Mouse (Mus musculus) heart, embryonic 16.5 days (tissue): ENCODE measurements around the gene Mest. TPM values are rescaled to one million over a fixed set of nuclear protein-coding genes. Genes with fewer than 3 reads are reported as not detected.
A peak's percentile ranks its signal among the peaks of the same experiment; 100 is the strongest.

ENCODE experiments used
- ATAC-seq: fragments of 200-750 bp; cut with Nextera tagmentation; replicated peaks from 2 replicates; pipeline ENCODE4 v1.8.0; 2017; ENCODE audit warnings: moderate number of reproducible peaks; ENCODE audit not compliant: insufficient read depth, low FRiP score; ENCODE audit errors: extremely low read depth
- H3K27ac ChIP-seq: fragments of 300-500 bp; sonication (generic); 2 replicates; pipeline ENCODE4 v1.5.1; 2014; ENCODE audit warnings: mild to moderate bottlenecking, low read length, control low read depth, moderate library complexity
- H3K27me3 ChIP-seq: fragments of 300-500 bp; sonication (generic); 2 replicates; pipeline ENCODE4 v1.6.1; 2014; ENCODE audit warnings: low read length, mixed read lengths; ENCODE audit not compliant: control insufficient read depth, insufficient read depth
- H3K36me3 ChIP-seq: fragments of 300-500 bp; sonication (generic); 2 replicates; pipeline ENCODE4 v1.6.1; 2014; ENCODE audit not compliant: control insufficient read depth, insufficient read depth
- H3K4me1 ChIP-seq: fragments of 300-500 bp; sonication (generic); 2 replicates; pipeline ENCODE4 v1.6.1; 2014; ENCODE audit warnings: low read length, mixed read lengths; ENCODE audit not compliant: control insufficient read depth, insufficient read depth
- H3K4me2 ChIP-seq: fragments of 300-500 bp; sonication (generic); 2 replicates; pipeline ENCODE4 v1.6.1; 2014; ENCODE audit warnings: low read depth, mild to moderate bottlenecking, control low read depth, low read length
- H3K4me3 ChIP-seq: fragments of 300-500 bp; sonication (generic); 2 replicates; pipeline ENCODE4 v1.5.1; 2014; ENCODE audit warnings: mild to moderate bottlenecking, control low read depth, low read length
- H3K9ac ChIP-seq: fragments of 300-500 bp; sonication (generic); 2 replicates; pipeline ENCODE4 v1.6.1; 2014; ENCODE audit warnings: low read length, control low read depth
- H3K9me3 ChIP-seq: fragments of 300-500 bp; sonication (generic); replicated peaks from 2 replicates; pipeline ENCODE4 v1.6.1; 2016; ENCODE audit warnings: low read length; ENCODE audit not compliant: control insufficient read depth
- WGBS: fragments of 180-500 bp; shearing (Covaris S2); extraction: QIAGEN DNeasy Blood & Tissue Kit; methylation state at CpG from one replicate; pipeline ENCODE4 v1.1.7; 2014; 5-methylcytosine and 5-hydroxymethylcytosine counted together
- polyA plus RNA-seq: library from polyadenylated mRNA; unstranded; fragments of >200 nt; fragmentation: Nextera tagmentation; extraction: Ambion mirVana; gene quantifications from 2 replicates; pipeline ENCODE4 v1.2.1, GENCODE M21; 2015

Gene Mest
- polyA plus RNA-seq, 1 experiment from 2014 or later: 1,886 TPM

DNA sequence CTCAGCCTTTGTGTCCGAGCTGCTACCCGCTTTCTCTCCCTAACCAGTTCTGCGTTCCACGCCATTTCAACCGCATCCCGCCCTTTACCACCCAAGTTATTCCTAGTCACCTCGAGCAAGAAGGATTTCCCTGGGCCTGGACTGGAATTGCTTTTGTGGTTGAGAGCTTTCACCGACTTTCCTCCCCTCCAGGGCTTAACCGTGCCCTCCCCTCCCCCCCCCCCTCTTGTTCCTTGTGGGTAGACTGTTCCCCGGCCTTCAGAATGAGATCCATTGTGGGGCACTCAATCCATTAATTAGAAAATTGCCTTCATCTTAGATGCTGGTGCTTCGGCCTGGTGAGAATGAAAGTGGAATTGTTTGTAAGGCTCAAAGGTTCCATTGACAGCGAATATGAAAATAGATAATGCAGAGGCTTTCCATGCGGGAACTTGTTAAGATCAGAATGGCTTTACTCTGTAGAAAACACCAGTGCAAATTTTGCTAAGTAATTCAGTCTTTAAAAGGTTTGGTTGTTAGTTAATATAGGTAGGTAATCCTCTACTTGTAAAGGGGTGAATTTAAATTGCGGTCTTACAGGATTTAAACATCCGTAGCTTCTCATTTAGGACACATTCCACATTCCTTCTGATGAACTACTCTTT lies 12.5 kb downstream of the Mest start:
- peak overlapping the region; percentile 57 for H3K9ac ChIP-seq
- peaks cover 47% of the 10 kb centered on the region for H3K9me3 ChIP-seq
- H3K36me3 ChIP-seq: peaks cover 5% of the 10 kb centered on the region
- WGBS: 43% methylated on average over 15 of the region's 15 CpGs
- peak overlapping the region; percentile 35 for H3K4me3 ChIP-seq
- no peak for ATAC-seq
- H3K4me1 ChIP-seq: no peaks in the 10 kb centered on the region; the same call in 1 of the 2 replicates
- H3K27me3 ChIP-seq: no peaks in the 10 kb centered on the region
- peak overlapping the region; percentile 86 for H3K27ac ChIP-seq
- H3K4me2 ChIP-seq: peak overlapping the region; percentile 60

DNA sequence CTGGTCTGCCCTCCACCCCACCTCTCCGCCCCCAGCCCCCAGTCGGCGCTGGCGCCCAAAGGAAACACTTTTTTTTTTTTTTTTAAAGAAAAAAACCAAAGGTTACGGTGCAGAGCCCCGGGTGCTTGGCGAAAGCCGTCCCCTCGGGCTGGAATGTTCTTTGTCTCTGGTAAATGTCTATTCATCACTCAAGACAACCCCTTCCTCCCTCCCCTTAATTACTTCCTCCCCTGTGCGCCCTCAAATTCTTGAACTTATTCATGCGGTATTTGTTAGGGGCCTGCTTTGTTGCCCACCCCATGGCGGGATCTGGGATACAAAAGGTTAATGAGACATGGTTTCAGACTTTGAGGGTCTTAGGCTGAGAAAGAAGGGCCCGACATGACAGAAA lies 13.0 kb downstream of the Mest start:
- Histone ChIP-seq H3K9me3 (peaks cover 47% of the 10 kb centered on the region), H3K4me1 (no peaks in the 10 kb centered on the region; the same call in 1 of the 2 replicates), H3K27ac (peak overlapping the region; percentile 86), H3K9ac (peak overlapping the region; percentile 27; the same call in 1 of the 2 replicates), H3K36me3 (peaks cover 5% of the 10 kb centered on the region), H3K4me2 (peak overlapping the region; percentile 60), H3K27me3 (no peaks in the 10 kb centered on the region), H3K4me3 (peak overlapping the region; percentile 25)
- 58% methylated on average over 13 of the region's 13 CpGs for WGBS
- no peak for ATAC-seq

DNA sequence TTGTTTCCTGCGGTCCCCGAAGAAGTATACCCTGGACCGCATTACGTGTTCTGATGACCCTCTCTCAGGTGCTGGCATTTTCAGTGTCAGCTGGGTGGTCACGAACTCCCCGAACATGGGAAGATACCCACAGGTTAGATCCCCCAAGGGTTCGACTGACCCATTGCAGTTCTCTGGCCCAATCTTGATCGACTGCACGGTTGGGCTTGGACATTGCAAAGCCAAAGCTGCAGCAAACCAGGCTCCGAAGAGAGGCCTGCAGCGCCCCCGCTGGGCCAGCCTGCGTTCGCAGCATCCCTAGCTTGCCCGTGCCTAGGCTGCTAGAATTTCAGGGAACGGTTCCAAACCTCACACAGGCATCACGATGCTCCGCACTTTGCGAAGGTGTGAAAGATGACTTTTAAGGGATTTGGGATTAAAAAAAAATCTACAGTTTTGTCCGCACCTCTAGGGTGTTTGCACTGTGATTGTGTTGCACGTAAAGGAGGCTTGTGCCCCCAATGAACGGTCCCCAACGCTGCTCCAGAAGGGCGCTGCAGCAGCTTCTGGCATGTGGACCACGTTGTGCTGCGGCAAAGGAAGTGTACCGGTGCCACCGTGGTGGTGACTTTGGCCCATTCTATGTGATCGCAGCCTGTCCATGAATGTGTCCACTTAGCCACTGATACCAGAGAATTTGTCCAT lies 13.7 kb downstream of the Mest start:
- Histone ChIP-seq H3K9ac (peak overlapping the region; percentile 68), H3K4me1 (no peaks in the 10 kb centered on the region; the same call in 1 of the 2 replicates), H3K9me3 (peaks cover 47% of the 10 kb centered on the region), H3K36me3 (peaks cover 8% of the 10 kb centered on the region), H3K4me3 (peak overlapping the region; percentile 56), H3K27me3 (no peaks in the 10 kb centered on the region), H3K4me2 (peak overlapping the region; percentile 69), H3K27ac (peak overlapping the region; percentile 86)
- ATAC-seq: peak; percentile 77
- 50% methylated on average over 29 of the region's 29 CpGs for WGBS

DNA sequence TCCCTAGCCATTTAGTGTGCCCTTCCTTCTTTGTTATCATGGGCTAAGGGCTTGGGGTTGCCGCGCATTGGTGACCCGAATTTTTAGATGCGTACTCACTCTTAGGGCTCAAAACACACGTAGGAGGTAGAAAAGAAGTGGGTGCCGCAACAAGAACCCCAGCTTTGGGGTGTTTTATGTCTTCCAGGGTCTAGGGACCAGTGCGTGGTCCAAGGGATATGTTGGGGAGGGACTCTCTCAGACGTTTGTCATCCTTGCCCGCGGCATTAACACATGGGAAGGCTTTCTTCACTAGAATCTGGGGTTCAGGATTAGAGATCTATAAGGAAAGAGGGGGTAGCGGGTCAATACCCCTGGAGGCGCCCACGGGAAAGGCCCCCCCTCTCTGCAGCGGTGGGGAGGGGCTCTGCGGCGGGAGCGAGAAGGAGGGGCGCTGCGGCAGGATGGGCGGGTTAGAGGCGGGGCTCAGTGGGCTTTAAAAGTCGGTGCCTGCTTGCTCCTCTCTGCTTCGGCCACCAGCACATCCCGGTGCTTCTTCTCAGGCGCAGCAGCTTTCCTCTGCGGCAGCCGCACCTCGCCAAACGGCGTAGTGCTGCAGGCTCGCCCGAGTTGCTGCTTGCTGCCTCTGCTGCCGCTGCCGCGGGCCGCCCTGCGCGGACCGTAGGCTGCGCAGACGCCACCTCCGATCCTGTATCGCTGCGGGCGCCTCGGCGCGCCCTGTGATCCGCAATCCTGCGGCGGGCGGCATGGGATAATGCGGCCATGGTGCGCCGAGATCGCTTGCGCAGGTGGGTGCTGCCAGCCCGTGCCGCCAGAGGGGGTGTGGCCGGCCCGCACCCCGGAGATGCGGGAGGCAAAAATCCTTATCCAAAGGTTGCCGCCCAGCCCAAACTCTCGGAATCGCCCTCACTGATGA lies 14.5 kb downstream of the Mest start:
- Histone ChIP-seq H3K4me2 (peak overlapping the region; percentile 69), H3K4me1 (no peaks in the 10 kb centered on the region; the same call in 1 of the 2 replicates), H3K9me3 (peaks cover 47% of the 10 kb centered on the region), H3K27ac (peak overlapping the region; percentile 85), H3K27me3 (no peaks in the 10 kb centered on the region), H3K36me3 (peaks cover 8% of the 10 kb centered on the region), H3K9ac (peak overlapping the region; percentile 69), H3K4me3 (peak overlapping the region; percentile 56)
- ATAC-seq: peak; percentile 65
- 52% methylated on average over 64 of the region's 66 CpGs for WGBS

DNA sequence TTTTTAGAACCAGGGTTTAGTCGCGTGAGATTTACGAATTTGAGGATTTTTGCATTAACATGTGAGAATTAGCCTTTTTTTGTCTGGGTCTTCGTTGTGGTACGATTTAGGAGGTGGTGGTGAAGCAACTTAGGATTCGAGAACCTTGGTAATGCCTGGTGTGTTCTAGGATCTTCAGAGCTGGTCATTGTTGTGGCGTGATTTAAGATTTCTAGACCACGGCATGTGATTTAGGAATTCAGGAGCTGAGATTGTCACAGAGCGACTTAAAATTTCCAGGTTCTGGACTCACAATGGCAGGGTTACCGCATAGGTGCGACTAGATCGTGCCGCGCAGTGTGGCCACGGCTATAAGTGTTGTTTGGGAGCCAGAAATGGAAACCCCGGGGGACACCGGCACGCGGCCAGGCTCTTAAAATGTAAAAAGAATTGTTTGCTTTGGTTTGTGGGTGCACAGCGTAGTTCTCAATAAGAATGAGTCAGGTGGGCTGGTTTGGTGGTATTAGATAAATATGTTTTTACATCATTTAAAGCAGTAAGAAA lies 15.2 kb downstream of the Mest start:
- ATAC-seq: no peak
- Histone ChIP-seq H3K27ac (peak overlapping the region; percentile 85), H3K4me2 (peak overlapping the region; percentile 69), H3K4me1 (no peaks in the 10 kb centered on the region; the same call in 1 of the 2 replicates), H3K27me3 (no peaks in the 10 kb centered on the region), H3K9ac (peak overlapping the region; percentile 69), H3K9me3 (peaks cover 47% of the 10 kb centered on the region), H3K4me3 (peak overlapping the region; percentile 56), H3K36me3 (peaks cover 12% of the 10 kb centered on the region)
- WGBS: 57% methylated on average over 20 of the region's 20 CpGs

DNA sequence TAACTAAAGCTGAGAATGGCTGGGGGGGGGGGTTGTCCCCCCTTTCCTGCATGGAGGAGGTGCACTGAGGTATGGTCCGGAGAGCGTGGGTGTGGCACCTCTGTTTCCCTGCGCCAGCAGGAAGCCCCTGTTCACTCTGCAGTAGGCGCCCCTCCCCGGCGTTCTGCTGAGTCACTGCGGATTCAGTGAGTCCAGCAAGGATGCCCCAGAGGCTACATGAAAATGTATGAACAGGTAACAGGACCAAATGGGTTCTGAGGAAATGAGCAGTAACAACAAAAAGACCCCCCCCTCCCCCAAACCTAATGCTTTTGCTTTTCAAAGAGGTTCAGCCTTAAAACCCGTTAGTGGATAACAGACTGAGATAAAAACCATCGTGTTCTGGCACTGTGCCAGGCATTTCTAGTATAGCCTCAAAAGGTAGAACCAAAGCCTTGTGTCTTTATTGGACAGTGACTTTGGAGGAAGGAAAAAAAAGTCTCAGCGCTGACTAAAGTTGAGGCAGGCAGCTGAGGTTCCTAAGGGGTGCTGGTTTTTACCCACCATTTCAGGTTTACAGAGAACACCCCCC lies 15.9 kb downstream of the Mest start:
- no peak for ATAC-seq
- peaks cover 47% of the 10 kb centered on the region for H3K9me3 ChIP-seq

DNA sequence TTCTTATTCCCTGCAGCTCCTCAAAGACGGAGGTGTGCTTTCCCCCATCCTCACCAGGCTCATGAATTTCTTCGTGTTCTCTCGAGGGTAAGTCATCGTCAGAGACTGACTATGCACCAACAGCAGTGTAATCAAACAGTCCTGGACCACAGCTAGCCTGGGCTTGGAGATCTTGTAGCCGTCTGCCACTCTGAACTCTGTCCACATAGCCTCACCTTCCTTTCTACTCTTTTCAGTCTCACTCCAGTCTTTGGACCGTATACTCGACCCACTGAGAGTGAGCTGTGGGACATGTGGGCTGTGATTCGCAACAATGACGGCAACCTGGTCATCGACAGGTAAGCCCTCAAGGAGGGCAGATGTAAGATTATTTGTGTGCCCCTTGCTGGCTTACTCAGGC lies 21.5 kb downstream of the Mest start:
- Histone ChIP-seq H3K4me3 (no peak overlapping the region), H3K9me3 (peaks cover 2% of the 10 kb centered on the region; the same call in 1 of the 2 replicates), H3K9ac (no peak overlapping the region), H3K4me1 (no peaks in the 10 kb centered on the region; the same call in 1 of the 2 replicates), H3K4me2 (no peak overlapping the region), H3K27me3 (no peaks in the 10 kb centered on the region), H3K27ac (no peak overlapping the region), H3K36me3 (peaks cover 48% of the 10 kb centered on the region)
- WGBS: 75% methylated on average over 10 of the region's 10 CpGs
- no peak for ATAC-seq

More for the DNA sequence above, 15.9 kb downstream of the Mest start:
- peak overlapping the region; percentile 69 for H3K4me2 ChIP-seq
- H3K27me3 ChIP-seq: no peaks in the 10 kb centered on the region
- WGBS: 52% methylated on average over 10 of the region's 10 CpGs
- peaks cover 19% of the 10 kb centered on the region for H3K36me3 ChIP-seq
- peak overlapping the region; percentile 56 for H3K4me3 ChIP-seq
- peak overlapping the region; percentile 85 for H3K27ac ChIP-seq
- no peaks in the 10 kb centered on the region; the same call in 1 of the 2 replicates for H3K4me1 ChIP-seq
- H3K9ac ChIP-seq: peak overlapping the region; percentile 69

DNA sequence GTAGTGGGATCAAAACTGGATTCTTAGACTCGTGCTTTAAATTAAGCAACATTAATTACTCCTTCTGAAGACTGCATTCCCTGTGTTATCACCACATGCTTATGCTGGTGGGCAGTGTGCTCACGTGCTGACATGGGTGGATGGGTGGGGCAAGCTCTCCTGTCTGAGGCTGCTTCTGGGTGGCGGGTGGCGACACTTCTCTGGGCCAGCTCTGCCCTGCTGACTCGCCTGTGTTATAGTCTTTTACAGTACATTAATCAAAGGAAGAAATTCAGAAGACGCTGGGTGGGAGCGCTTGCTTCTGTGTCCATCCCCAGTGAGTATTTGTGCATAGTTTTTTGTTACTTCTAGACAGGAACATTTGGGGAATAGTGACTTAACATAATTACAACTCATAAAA lies 22.2 kb downstream of the Mest start:
- Histone ChIP-seq H3K4me2 (no peak overlapping the region), H3K27me3 (no peaks in the 10 kb centered on the region), H3K27ac (no peak overlapping the region), H3K9ac (no peak overlapping the region), H3K4me3 (no peak overlapping the region), H3K36me3 (peaks cover 49% of the 10 kb centered on the region), H3K4me1 (no peaks in the 10 kb centered on the region), H3K9me3 (no peaks in the 10 kb centered on the region)
- ATAC-seq: no peak
- 52% methylated on average over 7 of the region's 7 CpGs for WGBS
